Mouse (Mus musculus): ENCODE results near the gene Fst. TPM values are rescaled to one million over a fixed set of nuclear protein-coding genes. Genes with fewer than 3 reads are reported as not detected.
A peak's percentile ranks its signal among the peaks of the same experiment; 100 is the strongest.

The Fst gene
- polyA plus RNA-seq (2014; fragmentation: Nextera tagmentation; extraction: Ambion mirVana): 11.3 and 12.8 TPM in 2 replicates

DNA sequence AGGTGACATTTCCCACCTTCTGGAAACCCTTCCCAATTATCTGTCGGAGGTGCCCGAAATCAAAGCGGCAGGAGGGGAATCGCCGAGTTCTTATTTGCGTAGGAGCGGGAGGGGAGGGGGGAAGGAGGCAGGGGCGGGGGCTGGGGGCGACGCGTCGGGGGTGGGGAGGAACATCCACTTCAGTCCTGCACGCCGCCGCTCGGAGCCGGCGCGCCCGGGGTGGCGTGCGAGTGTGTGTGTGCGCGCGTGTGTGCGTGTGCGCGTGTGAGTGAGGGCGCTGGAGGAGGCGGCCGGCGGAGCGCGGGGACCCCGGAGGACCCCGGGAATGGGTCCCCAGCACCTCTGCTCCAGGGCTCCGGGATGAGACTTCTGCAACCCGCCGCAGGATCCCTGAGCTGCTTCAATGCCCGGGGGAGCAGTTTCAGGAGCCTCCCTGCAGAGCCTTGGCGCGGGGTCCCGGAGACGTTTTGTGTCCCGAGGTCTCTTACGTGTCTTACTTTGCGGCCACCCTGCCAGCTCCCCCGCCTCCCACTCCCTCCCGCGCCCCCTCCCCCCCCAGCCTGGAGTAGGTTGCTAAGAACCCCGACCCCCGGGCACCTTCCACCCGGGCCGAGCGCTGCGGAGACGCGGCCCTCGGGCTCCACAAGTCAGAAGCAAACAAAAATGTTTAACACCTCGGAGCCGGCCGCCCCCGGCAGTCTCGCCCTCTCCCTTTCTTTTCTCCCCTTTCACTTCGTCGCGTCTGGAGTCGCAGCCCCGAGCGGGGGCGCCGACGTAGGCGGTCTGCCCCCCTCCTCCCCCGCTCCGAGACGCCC is at the start of gene Fst:
Gene Fst (minus strand): TSS at position 66 of the 815 bp plus-strand sequence.
- peak within 1 kb of the TSS; percentile 93 for H3K4me2 ChIP-seq (ENCODE audit: low read depth, severe bottlenecking)
- WGBS: under 1% methylated on average over 67 of the region's 77 CpGs
- H3K9me3 ChIP-seq (ENCODE audit: control insufficient read depth, low read length): no peaks in the 10 kb centered on the region
- peak within 1 kb of the TSS; percentile 49 for H3K4me3 ChIP-seq (ENCODE audit: low read depth, low read length)
- DNase-seq (ENCODE audit: low spot score) (peak; percentile 64), ATAC-seq (ENCODE audit: insufficient number of reproducible peaks, low FRiP score, low TSS enrichment, low read depth) (peak; percentile 18; the same call in 1 of the 2 replicates)
- no peak within 1 kb of the TSS for H3K27ac ChIP-seq (replicated peaks; ENCODE audit: low read depth, low read length)
- H3K36me3 ChIP-seq (ENCODE audit: control insufficient read depth, insufficient read depth, low read length): no peaks in the 10 kb centered on the region
- H3K27me3 ChIP-seq (ENCODE audit: control insufficient read depth, insufficient read depth, low read length): peaks cover 30% of the 10 kb centered on the region
- peaks cover 3% of the 10 kb centered on the region; the same call in 1 of the 2 replicates for H3K4me1 ChIP-seq (ENCODE audit: control insufficient read depth, insufficient read depth, low read length)
- H3K9ac ChIP-seq (ENCODE audit: low read length): peak within 1 kb of the TSS; percentile 56

DNA sequence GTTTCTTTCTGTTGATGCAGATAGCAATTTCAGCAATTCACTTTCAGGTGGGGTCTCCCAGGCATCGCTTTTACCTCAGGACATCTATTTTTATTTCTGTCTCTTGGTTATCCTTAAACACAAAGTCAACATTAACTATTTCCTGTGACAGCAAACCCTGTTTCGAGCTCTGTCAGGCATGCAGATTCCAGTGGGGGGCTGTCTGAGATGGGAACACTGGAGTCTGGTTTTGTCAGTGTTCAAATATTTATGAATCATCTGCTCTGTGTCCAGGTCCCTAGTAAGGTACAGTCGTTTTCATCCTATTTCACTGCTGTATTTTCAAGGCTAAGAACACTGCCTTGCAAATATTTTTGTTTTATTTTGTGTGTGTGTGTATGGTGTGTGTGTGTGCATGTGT is 35.1 kb upstream of the Fst start:
- Histone ChIP-seq H3K27ac (replicated peaks; ENCODE audit: low read depth, low read length) (no peak overlapping the region), H3K4me3 (ENCODE audit: low read depth, low read length) (no peak overlapping the region), H3K27me3 (ENCODE audit: control insufficient read depth, insufficient read depth, low read length) (no peaks in the 10 kb centered on the region), H3K36me3 (ENCODE audit: control insufficient read depth, insufficient read depth, low read length) (no peaks in the 10 kb centered on the region), H3K4me1 (ENCODE audit: control insufficient read depth, insufficient read depth, low read length) (no peaks in the 10 kb centered on the region), H3K9me3 (ENCODE audit: control insufficient read depth, low read length) (no peaks in the 10 kb centered on the region), H3K9ac (ENCODE audit: low read length) (no peak overlapping the region), H3K4me2 (ENCODE audit: low read depth, severe bottlenecking) (no peak overlapping the region)
- ATAC-seq (ENCODE audit: insufficient number of reproducible peaks, low FRiP score, low TSS enrichment, low read depth) (no peak), DNase-seq (ENCODE audit: low spot score) (no peak)
- 80% methylated on average over 3 of the region's 3 CpGs for WGBS

DNA sequence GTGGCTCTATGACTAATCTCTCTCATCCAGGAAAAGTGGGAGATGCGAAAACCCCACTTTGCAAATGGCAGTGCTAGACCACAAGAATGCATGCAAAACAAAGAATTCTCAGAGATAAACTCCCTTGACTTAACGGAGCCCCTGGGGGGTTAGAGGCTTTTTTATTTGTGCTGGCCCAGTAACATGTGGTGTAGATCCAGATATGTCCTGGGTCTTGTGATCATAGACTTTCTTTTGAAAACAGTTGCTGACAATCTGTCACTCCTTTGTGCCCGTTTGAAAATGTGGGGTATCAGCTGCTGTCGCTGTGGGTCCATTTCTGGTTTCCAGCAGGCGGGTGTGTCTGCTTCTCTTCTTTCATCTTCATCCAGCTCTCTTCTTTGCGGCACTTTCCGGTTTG is 29.4 kb upstream of the Fst start:
- no peaks in the 10 kb centered on the region for H3K27me3 ChIP-seq (ENCODE audit: control insufficient read depth, insufficient read depth, low read length)
- no peak overlapping the region for H3K4me3 ChIP-seq (ENCODE audit: low read depth, low read length)
- H3K27ac ChIP-seq (replicated peaks; ENCODE audit: low read depth, low read length): no peak overlapping the region
- no peaks in the 10 kb centered on the region for H3K36me3 ChIP-seq (ENCODE audit: control insufficient read depth, insufficient read depth, low read length)
- no peak overlapping the region for H3K4me2 ChIP-seq (ENCODE audit: low read depth, severe bottlenecking)
- no peaks in the 10 kb centered on the region for H3K4me1 ChIP-seq (ENCODE audit: control insufficient read depth, insufficient read depth, low read length)
- H3K9me3 ChIP-seq (ENCODE audit: control insufficient read depth, low read length): no peaks in the 10 kb centered on the region
- ATAC-seq (ENCODE audit: insufficient number of reproducible peaks, low FRiP score, low TSS enrichment, low read depth) (no peak), DNase-seq (ENCODE audit: low spot score) (no peak)
- whole genome bisulfite sequencing: 71% methylated on average over 7 of the region's 7 CpGs
- no peak overlapping the region for H3K9ac ChIP-seq (ENCODE audit: low read length)

DNA sequence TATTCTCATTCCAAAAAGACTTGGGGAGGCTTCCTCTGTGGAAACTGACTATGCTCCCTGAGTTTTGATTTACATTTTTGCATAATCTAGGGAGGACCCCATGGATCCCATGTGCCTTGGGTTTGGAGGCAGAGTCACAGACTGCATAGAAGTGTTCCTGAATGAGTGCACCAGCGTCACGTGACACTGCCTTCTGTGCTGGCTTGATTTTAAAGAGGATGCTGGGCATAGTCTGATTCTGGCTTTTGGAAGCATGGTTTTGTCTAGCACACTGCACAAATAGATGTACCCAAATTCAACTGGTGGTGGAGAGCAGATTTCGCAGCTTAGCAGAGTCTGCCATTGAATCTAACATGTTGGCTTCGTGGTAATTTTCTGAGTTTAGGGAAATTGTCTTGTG is 19.6 kb upstream of the Fst start:
- H3K4me1 ChIP-seq (ENCODE audit: control insufficient read depth, insufficient read depth, low read length): no peaks in the 10 kb centered on the region
- no peaks in the 10 kb centered on the region for H3K27me3 ChIP-seq (ENCODE audit: control insufficient read depth, insufficient read depth, low read length)
- DNase-seq (ENCODE audit: low spot score) (no peak), ATAC-seq (ENCODE audit: insufficient number of reproducible peaks, low FRiP score, low TSS enrichment, low read depth) (no peak)
- H3K4me2 ChIP-seq (ENCODE audit: low read depth, severe bottlenecking): no peak overlapping the region
- H3K4me3 ChIP-seq (ENCODE audit: low read depth, low read length): no peak overlapping the region
- H3K9ac ChIP-seq (ENCODE audit: low read length): no peak overlapping the region
- H3K9me3 ChIP-seq (ENCODE audit: control insufficient read depth, low read length): no peaks in the 10 kb centered on the region
- no peaks in the 10 kb centered on the region for H3K36me3 ChIP-seq (ENCODE audit: control insufficient read depth, insufficient read depth, low read length)
- 89% methylated on average over 4 of the region's 4 CpGs for WGBS
- H3K27ac ChIP-seq (replicated peaks; ENCODE audit: low read depth, low read length): no peak overlapping the region

DNA sequence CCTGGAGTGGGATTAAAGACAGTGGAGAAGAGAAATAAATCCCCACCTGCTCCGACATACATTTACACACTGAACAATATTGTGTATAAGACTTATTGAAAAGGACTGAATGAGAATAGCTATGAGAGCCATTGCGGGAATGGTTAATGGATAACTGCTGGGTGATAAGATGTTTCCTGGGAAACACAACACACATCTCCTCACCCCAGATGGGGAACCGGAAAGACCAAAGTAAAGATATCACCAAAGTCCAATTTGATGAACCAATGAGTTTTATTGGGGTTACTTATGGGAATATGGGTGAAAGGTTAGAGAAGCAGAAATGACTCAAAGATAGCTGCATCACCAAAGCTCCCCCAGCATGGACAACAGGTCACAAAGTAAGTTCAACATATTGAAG is 11.2 kb upstream of the Fst start:
- Histone ChIP-seq H3K36me3 (ENCODE audit: control insufficient read depth, insufficient read depth, low read length) (no peaks in the 10 kb centered on the region), H3K9me3 (ENCODE audit: control insufficient read depth, low read length) (no peaks in the 10 kb centered on the region), H3K27me3 (ENCODE audit: control insufficient read depth, insufficient read depth, low read length) (no peaks in the 10 kb centered on the region), H3K9ac (ENCODE audit: low read length) (no peak overlapping the region), H3K4me2 (ENCODE audit: low read depth, severe bottlenecking) (no peak overlapping the region), H3K4me3 (ENCODE audit: low read depth, low read length) (no peak overlapping the region), H3K4me1 (ENCODE audit: control insufficient read depth, insufficient read depth, low read length) (no peaks in the 10 kb centered on the region), H3K27ac (replicated peaks; ENCODE audit: low read depth, low read length) (no peak overlapping the region)
- ATAC-seq (ENCODE audit: insufficient number of reproducible peaks, low FRiP score, low TSS enrichment, low read depth): no peak
- no peak for DNase-seq (ENCODE audit: low spot score)
- 90% methylated on average over 3 of the region's 3 CpGs for WGBS

DNA sequence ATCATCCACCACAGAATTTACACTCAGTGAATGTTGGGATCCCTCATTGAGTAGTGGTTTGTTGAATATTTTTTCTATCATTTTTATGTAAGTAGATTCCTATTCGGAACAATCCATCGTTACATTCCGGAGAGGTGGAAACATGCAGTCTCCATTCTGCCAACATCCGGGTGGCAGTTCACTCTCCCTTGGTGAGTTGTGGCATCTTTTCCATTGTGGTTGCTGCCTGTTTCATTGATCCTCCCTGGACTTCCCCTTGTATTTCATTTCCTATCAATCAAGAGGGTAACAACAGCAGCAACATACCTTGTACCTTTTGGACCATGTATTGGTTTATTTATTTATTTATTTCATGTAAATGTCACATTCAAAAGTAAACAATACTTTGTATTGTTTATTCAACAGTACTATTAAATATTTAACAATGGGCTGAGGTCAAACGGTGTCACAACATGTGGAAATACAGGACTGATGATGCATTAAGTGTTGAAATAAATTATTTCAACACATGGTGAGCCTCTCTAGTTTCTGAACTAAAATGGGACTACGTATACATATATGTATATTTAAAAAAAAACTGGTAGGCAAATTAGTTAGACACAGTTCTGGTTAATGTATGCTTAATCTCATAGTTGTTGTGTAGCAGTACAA is 7.6 kb upstream of the Fst start:
- no peak overlapping the region for H3K4me3 ChIP-seq (ENCODE audit: low read depth, low read length)
- no peak for DNase-seq (ENCODE audit: low spot score)
- no peak for ATAC-seq (ENCODE audit: insufficient number of reproducible peaks, low FRiP score, low TSS enrichment, low read depth)
- no peaks in the 10 kb centered on the region for H3K36me3 ChIP-seq (ENCODE audit: control insufficient read depth, insufficient read depth, low read length)
- no peak overlapping the region for H3K9ac ChIP-seq (ENCODE audit: low read length)
- WGBS: 93% methylated on average over 6 of the region's 6 CpGs
- H3K9me3 ChIP-seq (ENCODE audit: control insufficient read depth, low read length): no peaks in the 10 kb centered on the region
- H3K27me3 ChIP-seq (ENCODE audit: control insufficient read depth, insufficient read depth, low read length): no peaks in the 10 kb centered on the region
- no peaks in the 10 kb centered on the region for H3K4me1 ChIP-seq (ENCODE audit: control insufficient read depth, insufficient read depth, low read length)
- no peak overlapping the region for H3K4me2 ChIP-seq (ENCODE audit: low read depth, severe bottlenecking)
- no peak overlapping the region for H3K27ac ChIP-seq (replicated peaks; ENCODE audit: low read depth, low read length)

DNA sequence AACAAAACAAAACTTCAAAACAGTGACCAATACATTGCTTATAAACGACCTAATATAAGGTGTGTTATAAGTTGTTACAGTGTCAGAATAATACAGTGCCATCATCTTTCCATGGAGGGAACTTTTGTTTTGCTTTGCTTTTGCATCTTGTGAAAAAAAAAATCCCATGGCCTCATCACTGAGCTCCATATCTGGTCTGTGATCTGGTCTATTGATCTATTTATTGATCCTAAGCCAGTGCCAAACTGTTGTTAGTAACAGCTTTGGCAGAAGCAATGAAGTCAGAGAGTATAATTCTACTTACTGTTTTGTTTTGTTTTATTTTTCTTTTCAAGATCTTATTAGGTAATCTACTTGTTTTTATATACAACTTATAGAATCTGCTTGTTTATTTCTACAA is 6.6 kb upstream of the Fst start:
- Histone ChIP-seq H3K4me2 (ENCODE audit: low read depth, severe bottlenecking) (no peak overlapping the region), H3K36me3 (ENCODE audit: control insufficient read depth, insufficient read depth, low read length) (no peaks in the 10 kb centered on the region), H3K4me1 (ENCODE audit: control insufficient read depth, insufficient read depth, low read length) (no peaks in the 10 kb centered on the region), H3K9ac (ENCODE audit: low read length) (no peak overlapping the region), H3K27ac (replicated peaks; ENCODE audit: low read depth, low read length) (no peak overlapping the region), H3K9me3 (ENCODE audit: control insufficient read depth, low read length) (no peaks in the 10 kb centered on the region), H3K4me3 (ENCODE audit: low read depth, low read length) (no peak overlapping the region), H3K27me3 (ENCODE audit: control insufficient read depth, insufficient read depth, low read length) (0 out of 2 replicates have a peak, but pooled peaks cover under 1% of the 10 kb centered on the region)
- no peak for ATAC-seq (ENCODE audit: insufficient number of reproducible peaks, low FRiP score, low TSS enrichment, low read depth)
- DNase-seq (ENCODE audit: low spot score): no peak
- WGBS: 60% methylated on average over 1 of the region's 1 CpGs

DNA sequence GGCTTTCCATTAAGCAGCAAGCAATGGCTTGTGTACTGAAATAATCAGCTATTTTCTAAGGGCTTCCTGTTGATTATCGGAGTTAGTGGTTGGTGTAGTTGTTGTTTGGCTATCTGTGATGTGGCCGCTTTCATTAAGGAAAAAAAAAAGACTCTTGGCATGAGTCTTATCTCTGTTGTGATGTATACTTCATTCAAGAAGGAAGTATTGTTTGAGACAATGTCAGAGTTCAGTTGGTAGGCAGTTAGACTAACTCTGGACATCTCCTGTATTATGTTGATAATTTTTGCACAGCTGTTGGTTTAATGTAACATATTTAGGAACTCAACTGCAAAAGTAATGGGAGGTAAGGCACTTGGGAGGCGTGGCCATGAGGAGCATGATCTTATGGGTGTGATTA is 6.1 kb upstream of the Fst start:
- no peak overlapping the region for H3K4me2 ChIP-seq (ENCODE audit: low read depth, severe bottlenecking)
- no peak overlapping the region for H3K9ac ChIP-seq (ENCODE audit: low read length)
- 0 out of 2 replicates have a peak, but pooled peaks cover 4% of the 10 kb centered on the region for H3K27me3 ChIP-seq (ENCODE audit: control insufficient read depth, insufficient read depth, low read length)
- H3K27ac ChIP-seq (replicated peaks; ENCODE audit: low read depth, low read length): no peak overlapping the region
- no peak overlapping the region for H3K4me3 ChIP-seq (ENCODE audit: low read depth, low read length)
- no peaks in the 10 kb centered on the region for H3K36me3 ChIP-seq (ENCODE audit: control insufficient read depth, insufficient read depth, low read length)
- no peak for DNase-seq (ENCODE audit: low spot score)
- no peaks in the 10 kb centered on the region for H3K9me3 ChIP-seq (ENCODE audit: control insufficient read depth, low read length)
- WGBS: 89% methylated on average over 3 of the region's 3 CpGs
- no peak for ATAC-seq (ENCODE audit: insufficient number of reproducible peaks, low FRiP score, low TSS enrichment, low read depth)
- H3K4me1 ChIP-seq (ENCODE audit: control insufficient read depth, insufficient read depth, low read length): no peaks in the 10 kb centered on the region
